Mouse (Mus musculus) liver, embryonic 14.5 days (tissue): ENCODE measurements at regions not wholly inside any gene's neighbourhood (a gene's known extent, or its start where the extent isn't known, plus 50 kb on each side); places are given as distances from the start of the nearest gene placed in this dataset.

Experiments used
- CTCF ChIP-seq: IDR thresholded peaks from 2 replicates; pipeline ENCODE4 v1.5.1; 2016; ENCODE audit warnings: antibody characterized with exemption, low read depth, control low read depth
- EP300 ChIP-seq: IDR thresholded peaks from 2 replicates; pipeline ENCODE4 v1.6.1; 2016; ENCODE audit warnings: antibody characterized with exemption, low read depth

- no peak for TF ChIP-seq EP300
- no peak for TF ChIP-seq CTCF
Observed at GRCm38 (mm10) chr5:133844483-133844882, 255.0 kb upstream of the Castor2 start.
